Mouse (Mus musculus): ENCODE data around the gene Fam50b. TPM values are rescaled to one million over a fixed set of nuclear protein-coding genes. Genes with fewer than 3 reads are reported as not detected.

Fam50b gene
- polyA plus RNA-seq, 2 experiments = 0.04 TPM; not detected in 1

DNA sequence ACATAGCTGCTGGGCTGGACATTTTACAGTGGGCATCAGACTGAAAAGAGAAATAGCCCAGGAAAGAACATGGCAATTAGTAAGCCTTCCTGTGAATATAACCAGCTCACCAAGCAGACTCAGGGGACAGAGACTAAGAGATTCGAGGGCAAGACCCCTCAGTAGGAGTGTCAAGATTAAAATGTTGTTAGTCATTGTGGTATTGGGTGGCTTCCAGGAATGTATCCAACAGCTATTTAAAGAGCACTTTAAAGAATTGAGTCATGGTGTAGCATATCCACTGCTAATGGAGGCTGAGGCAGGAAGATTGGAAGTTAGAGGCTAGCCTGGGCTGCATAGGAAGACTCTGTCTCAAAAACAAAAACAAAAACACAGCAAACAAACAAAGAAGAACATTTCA, 870 bp upstream of the Fam50b start:
- 9% methylated on average over 1 of the region's 1 CpGs for WGBS (ENCODE audit: insufficient replicate concordance)
- H3K4me1 ChIP-seq (replicated peaks; ENCODE audit: control insufficient read depth in 2 of 2, insufficient read depth in 2 of 2, low read length in 1 of 2) = peaks cover 0 to 8% of the 10 kb centered on the region in 2 experiments; a peak in 1 of 4 replicates
- no peaks in the 10 kb centered on the region for H3K36me3 ChIP-seq (replicated peaks; ENCODE audit: control insufficient read depth, insufficient read depth, low read depth)
- no peak overlapping the region for H3K4me2 ChIP-seq (ENCODE audit: low read depth)
- no peak overlapping the region for H3K9ac ChIP-seq (replicated peaks)
- no peaks in the 10 kb centered on the region for H3K9me3 ChIP-seq (ENCODE audit: control insufficient read depth, low read length)
- no peak overlapping the region for H3K27ac ChIP-seq
- TF ChIP-seq EP300 (IDR thresholded peaks at IDR 0.05; ENCODE audit: low read depth) (no peak), CTCF (IDR thresholded peaks at IDR 0.05; ENCODE audit: low read depth) (no peak)
- no peak for ATAC-seq (ENCODE audit: insufficient read depth)
- H3K27me3 ChIP-seq (ENCODE audit: control insufficient read depth, insufficient read depth, low read length) = no peaks in the 10 kb centered on the region
- no peak overlapping the region for H3K4me3 ChIP-seq (ENCODE audit: insufficient read depth in 1 of 2, low read depth in 2 of 2, low read length in 2 of 2)
- DNase-seq (ENCODE audit: low read depth in 3 of 3, low spot score in 3 of 3) = no peak

DNA sequence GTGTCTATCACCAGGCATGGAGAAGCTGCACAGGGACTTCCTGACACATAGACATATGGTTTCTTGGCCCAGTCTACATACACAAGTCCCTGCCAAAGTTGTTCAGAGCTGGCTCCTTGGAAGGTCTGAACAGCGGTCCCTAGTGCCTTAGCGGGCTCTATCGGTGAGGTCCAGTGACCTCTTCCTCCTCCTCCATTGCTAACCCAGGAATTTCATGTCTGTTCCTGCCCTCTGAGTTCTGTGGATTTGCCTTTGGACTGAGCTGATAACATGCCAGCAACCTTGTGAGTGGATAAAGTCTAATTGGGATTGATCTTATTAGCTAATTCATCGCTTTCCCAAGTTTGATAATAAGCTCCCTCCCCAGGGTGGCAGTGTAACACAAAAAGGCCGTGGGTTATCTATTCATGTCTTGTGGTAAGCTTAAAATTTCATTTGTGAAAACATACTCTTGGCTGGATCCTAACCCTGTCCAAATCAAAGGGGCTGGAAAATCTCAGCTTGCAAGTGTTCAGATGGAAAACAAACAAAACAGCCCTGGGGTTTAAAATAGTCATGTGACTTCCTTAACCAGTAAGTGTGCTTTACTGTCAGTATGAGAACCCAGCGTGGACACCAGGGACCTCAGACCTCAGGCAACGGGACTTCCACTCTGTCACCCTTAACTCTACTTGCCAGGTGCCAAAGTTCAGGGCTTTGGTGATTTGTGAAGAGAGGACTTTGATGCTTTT, 3.5 kb downstream of the Fam50b start:
- Histone ChIP-seq H3K9me3 (ENCODE audit: control insufficient read depth, low read length) (no peaks in the 10 kb centered on the region), H3K9ac (replicated peaks) (no peak overlapping the region), H3K36me3 (replicated peaks; ENCODE audit: control insufficient read depth, insufficient read depth, low read depth) (no peaks in the 10 kb centered on the region), H3K27me3 (ENCODE audit: control insufficient read depth, insufficient read depth, low read length) (no peaks in the 10 kb centered on the region), H3K27ac (no peak overlapping the region), H3K4me3 (ENCODE audit: insufficient read depth in 1 of 2, low read depth in 2 of 2, low read length in 2 of 2) (no peak overlapping the region), H3K4me1 (replicated peaks; ENCODE audit: control insufficient read depth in 2 of 2, insufficient read depth in 2 of 2, low read length in 1 of 2) (peaks cover 0 to 10% of the 10 kb centered on the region in 2 experiments; a peak in 1 of 4 replicates), H3K4me2 (ENCODE audit: low read depth) (no peak overlapping the region)
- ATAC-seq (ENCODE audit: insufficient read depth) (no peak), DNase-seq (ENCODE audit: low read depth in 3 of 3, low spot score in 3 of 3) (no peak)
- WGBS (ENCODE audit: insufficient replicate concordance) = 67% methylated on average over 7 of the region's 7 CpGs
- no peak for TF ChIP-seq CTCF (IDR thresholded peaks at IDR 0.05; ENCODE audit: low read depth)

- peaks cover 0 to 10% of the 10 kb centered on the region in 2 experiments; a peak in 1 of 4 replicates for H3K4me1 ChIP-seq (replicated peaks; ENCODE audit: control insufficient read depth in 2 of 2, insufficient read depth in 2 of 2, low read length in 1 of 2)
- no peak for ATAC-seq (ENCODE audit: insufficient read depth)
- H3K27ac ChIP-seq = no peak overlapping the region
- TF ChIP-seq CTCF (IDR thresholded peaks at IDR 0.05; ENCODE audit: low read depth) (no peak), EP300 (IDR thresholded peaks at IDR 0.05; ENCODE audit: low read depth) (no peak)
- WGBS (ENCODE audit: insufficient replicate concordance) = 64% methylated on average over 1 of the region's 1 CpGs
- no peak overlapping the region for H3K9ac ChIP-seq (replicated peaks)
- H3K9me3 ChIP-seq (ENCODE audit: control insufficient read depth, low read length) = no peaks in the 10 kb centered on the region
- no peak overlapping the region for H3K4me3 ChIP-seq (ENCODE audit: insufficient read depth in 1 of 2, low read depth in 2 of 2, low read length in 2 of 2)
- H3K4me2 ChIP-seq (ENCODE audit: low read depth) = no peak overlapping the region
- H3K27me3 ChIP-seq (ENCODE audit: control insufficient read depth, insufficient read depth, low read length) = no peaks in the 10 kb centered on the region
- no peaks in the 10 kb centered on the region for H3K36me3 ChIP-seq (replicated peaks; ENCODE audit: control insufficient read depth, insufficient read depth, low read depth)
- DNase-seq (ENCODE audit: low read depth in 3 of 3, low spot score in 3 of 3) = no peak
Observed at GRCm38 (mm10) chr13:34738699-34738973, 4.0 kb downstream of the Fam50b start.

- peaks cover 0 to 10% of the 10 kb centered on the region in 2 experiments; a peak in 1 of 4 replicates for H3K4me1 ChIP-seq (replicated peaks; ENCODE audit: control insufficient read depth in 2 of 2, insufficient read depth in 2 of 2, low read length in 1 of 2)
- H3K36me3 ChIP-seq (replicated peaks; ENCODE audit: control insufficient read depth, insufficient read depth, low read depth) = no peaks in the 10 kb centered on the region
- H3K4me2 ChIP-seq (ENCODE audit: low read depth) = no peak overlapping the region
- ATAC-seq (ENCODE audit: insufficient read depth) (no peak), DNase-seq (ENCODE audit: low read depth in 3 of 3, low spot score in 3 of 3) (no peak)
- no peak overlapping the region for H3K4me3 ChIP-seq (ENCODE audit: insufficient read depth in 1 of 2, low read depth in 2 of 2, low read length in 2 of 2)
- no peak overlapping the region for H3K9ac ChIP-seq (replicated peaks)
- no peak overlapping the region for H3K27ac ChIP-seq
- no peaks in the 10 kb centered on the region for H3K9me3 ChIP-seq (ENCODE audit: control insufficient read depth, low read length)
- no peaks in the 10 kb centered on the region for H3K27me3 ChIP-seq (ENCODE audit: control insufficient read depth, insufficient read depth, low read length)
- TF ChIP-seq EP300 (IDR thresholded peaks at IDR 0.05; ENCODE audit: low read depth) (no peak), CTCF (IDR thresholded peaks at IDR 0.05; ENCODE audit: low read depth) (no peak)
- 48% methylated on average over 3 of the region's 3 CpGs for WGBS (ENCODE audit: insufficient replicate concordance)
Observed at GRCm38 (mm10) chr13:34739071-34739470, 4.4 kb downstream of the Fam50b start.

- no peak for DNase-seq (ENCODE audit: low read depth in 3 of 3, low spot score in 3 of 3)
- H3K4me2 ChIP-seq (ENCODE audit: low read depth) = no peak overlapping the region
- WGBS (ENCODE audit: insufficient replicate concordance) = 66% methylated on average over 9 of the region's 9 CpGs
Observed at GRCm38 (mm10) chr13:34741254-34741653, 6.6 kb downstream of the Fam50b start.

More at GRCm38 (mm10) chr13:34741254-34741653, 6.6 kb downstream of the Fam50b start:
- Histone ChIP-seq H3K36me3 (replicated peaks; ENCODE audit: control insufficient read depth, insufficient read depth, low read depth) (no peaks in the 10 kb centered on the region), H3K9ac (replicated peaks) (no peak overlapping the region), H3K9me3 (ENCODE audit: control insufficient read depth, low read length) (no peaks in the 10 kb centered on the region), H3K27ac (no peak overlapping the region), H3K4me3 (ENCODE audit: insufficient read depth in 1 of 2, low read depth in 2 of 2, low read length in 2 of 2) (no peak overlapping the region), H3K27me3 (ENCODE audit: control insufficient read depth, insufficient read depth, low read length) (no peaks in the 10 kb centered on the region), H3K4me1 (replicated peaks; ENCODE audit: control insufficient read depth in 2 of 2, insufficient read depth in 2 of 2, low read length in 1 of 2) (peaks cover 0 to 8% of the 10 kb centered on the region in 2 experiments; a peak in 1 of 4 replicates)
- no peak for ATAC-seq (ENCODE audit: insufficient read depth)
- TF ChIP-seq CTCF (IDR thresholded peaks at IDR 0.05; ENCODE audit: low read depth) (peak; percentile 61), EP300 (IDR thresholded peaks at IDR 0.05; ENCODE audit: low read depth) (no peak)

Data from liver, embryonic 14.5 days (tissue).